Mouse (Mus musculus) limb, embryonic 11.5 days (tissue): ENCODE measurements around the gene Gm43552. TPM values are rescaled to one million over a fixed set of nuclear protein-coding genes. Genes with fewer than 3 reads are reported as not detected.
A peak's percentile ranks its signal among the peaks of the same experiment; 100 is the strongest.

Experiments
- ATAC-seq: fragments of 200-750 bp; cut with Nextera tagmentation; 2 replicates; pipeline ENCODE4 v1.8.0; 2017; ENCODE audit warnings: low read depth; ENCODE audit not compliant: insufficient number of reproducible peaks, low FRiP score, low TSS enrichment
- DNase-seq: peaks from one replicate; pipeline ENCODE4 v3.0.0-alpha.2; 2015; ENCODE audit warnings: low spot score
- H3K27ac ChIP-seq: fragments of 300-500 bp; sonication (generic); replicated peaks from 2 replicates; pipeline ENCODE4 v1.5.1; 2014; ENCODE audit warnings: low read depth, mild to moderate bottlenecking, low read length
- H3K27me3 ChIP-seq: fragments of 300-500 bp; sonication (generic); 2 replicates; pipeline ENCODE4 v1.6.1; 2014; ENCODE audit warnings: mild to moderate bottlenecking, low read length, mixed read lengths; ENCODE audit not compliant: control insufficient read depth, insufficient read depth
- H3K36me3 ChIP-seq: fragments of 300-500 bp; sonication (generic); 2 replicates; pipeline ENCODE4 v1.6.1; 2014; ENCODE audit warnings: mild to moderate bottlenecking, low read length, moderate library complexity, mixed read lengths; ENCODE audit not compliant: control insufficient read depth, insufficient read depth
- H3K4me1 ChIP-seq: fragments of 300-500 bp; sonication (generic); 2 replicates; pipeline ENCODE4 v1.6.1; 2014; ENCODE audit warnings: low read length, mixed read lengths; ENCODE audit not compliant: control insufficient read depth, insufficient read depth
- H3K4me2 ChIP-seq: fragments of 300-500 bp; sonication (generic); 2 replicates; pipeline ENCODE4 v1.6.1; 2014; ENCODE audit warnings: low read depth, mild to moderate bottlenecking, moderate library complexity; ENCODE audit not compliant: severe bottlenecking
- H3K4me3 ChIP-seq: fragments of 300-500 bp; sonication (generic); 2 replicates; pipeline ENCODE4 v1.5.1; 2014; ENCODE audit warnings: low read depth, low read length
- H3K9ac ChIP-seq: fragments of 300-500 bp; sonication (generic); 2 replicates; pipeline ENCODE4 v1.6.1; 2014; ENCODE audit warnings: mild to moderate bottlenecking, low read length
- H3K9me3 ChIP-seq: fragments of 300-500 bp; sonication (generic); 2 replicates; pipeline ENCODE4 v1.6.1; 2016; ENCODE audit warnings: low read length; ENCODE audit not compliant: control insufficient read depth
- WGBS: fragments of 180-500 bp; shearing (Covaris S2); extraction: QIAGEN DNeasy Blood & Tissue Kit; methylation state at CpG from one replicate; pipeline ENCODE4 v1.1.7; 2014; 5-methylcytosine and 5-hydroxymethylcytosine counted together
- polyA plus RNA-seq: library from polyadenylated mRNA; unstranded; fragments of >200 nt; fragmentation: Nextera tagmentation; extraction: Ambion mirVana; gene quantifications from 2 replicates; pipeline ENCODE4 v1.2.1, GENCODE M21; 2014

Gm43552 gene
- polyA plus RNA-seq, 1 experiment from 2014 or later, result not detected

- no peak for ATAC-seq
- DNase-seq, result no peak
- WGBS, result 90% methylated on average over 6 of the region's 6 CpGs
Measured at GRCm38 (mm10) chr5:65424215-65424614, 68.4 kb downstream of the Gm43552 start.

GRCm38 (mm10) chr5:65422803-65423202 is 69.8 kb downstream of the Gm43552 start:
- Histone ChIP-seq H3K27ac (no peak overlapping the region), H3K4me2 (no peak overlapping the region), H3K9ac (no peak overlapping the region), H3K36me3 (peaks cover 8% of the 10 kb centered on the region), H3K4me1 (no peaks in the 10 kb centered on the region), H3K27me3 (no peaks in the 10 kb centered on the region), H3K9me3 (no peaks in the 10 kb centered on the region), H3K4me3 (no peak overlapping the region)
- DNase-seq, result no peak
- 94% methylated on average over 8 of the region's 8 CpGs for WGBS
- ATAC-seq, result no peak

More at GRCm38 (mm10) chr5:65424215-65424614, 68.4 kb downstream of the Gm43552 start:
- Histone ChIP-seq H3K36me3 (peaks cover 8% of the 10 kb centered on the region; the same call in 1 of the 2 replicates), H3K4me3 (no peak overlapping the region), H3K27me3 (no peaks in the 10 kb centered on the region), H3K4me2 (no peak overlapping the region), H3K9me3 (no peaks in the 10 kb centered on the region), H3K4me1 (no peaks in the 10 kb centered on the region), H3K9ac (no peak overlapping the region), H3K27ac (no peak overlapping the region)

GRCm38 (mm10) chr5:65420822-65421221 is 71.8 kb downstream of the Gm43552 start:
- whole genome bisulfite sequencing, result 47% methylated on average over 6 of the region's 6 CpGs
- Histone ChIP-seq H3K27ac (no peak overlapping the region), H3K4me2 (no peak overlapping the region), H3K4me3 (no peak overlapping the region), H3K9ac (no peak overlapping the region), H3K4me1 (peaks cover 5% of the 10 kb centered on the region), H3K9me3 (no peaks in the 10 kb centered on the region), H3K27me3 (no peaks in the 10 kb centered on the region), H3K36me3 (peaks cover 13% of the 10 kb centered on the region)
- no peak for DNase-seq
- no peak for ATAC-seq

- WGBS, result 86% methylated on average over 10 of the region's 10 CpGs
- peaks cover 13% of the 10 kb centered on the region for H3K36me3 ChIP-seq
- no peak overlapping the region for H3K4me2 ChIP-seq
Measured at GRCm38 (mm10) chr5:65419136-65419535, 73.5 kb downstream of the Gm43552 start.

GRCm38 (mm10) chr5:65415653-65416458 is 76.8 kb downstream of the Gm43552 start:
- DNase-seq (peak; percentile 78), ATAC-seq (peak; percentile 67)
- Histone ChIP-seq H3K4me1 (peaks cover 6% of the 10 kb centered on the region), H3K4me2 (peak overlapping the region; percentile 20), H3K27ac (peak overlapping the region; percentile 88), H3K4me3 (no peak overlapping the region), H3K9ac (peak overlapping the region; percentile 61), H3K9me3 (no peaks in the 10 kb centered on the region), H3K27me3 (no peaks in the 10 kb centered on the region), H3K36me3 (peaks cover 6% of the 10 kb centered on the region)
- WGBS, result 16% methylated on average over 26 of the region's 26 CpGs

More at GRCm38 (mm10) chr5:65419136-65419535, 73.5 kb downstream of the Gm43552 start:
- no peak overlapping the region for H3K4me3 ChIP-seq
- no peaks in the 10 kb centered on the region for H3K9me3 ChIP-seq
- no peaks in the 10 kb centered on the region for H3K27me3 ChIP-seq
- H3K4me1 ChIP-seq, result peaks cover 6% of the 10 kb centered on the region
- ATAC-seq, result no peak
- H3K9ac ChIP-seq, result no peak overlapping the region
- H3K27ac ChIP-seq, result no peak overlapping the region
- DNase-seq, result no peak

GRCm38 (mm10) chr5:65407989-65408388 is 84.6 kb downstream of the Gm43552 start:
- H3K27me3 ChIP-seq, result no peaks in the 10 kb centered on the region
- H3K4me2 ChIP-seq, result no peak overlapping the region
- no peak overlapping the region for H3K4me3 ChIP-seq
- DNase-seq (no peak), ATAC-seq (no peak)
- H3K9me3 ChIP-seq, result no peaks in the 10 kb centered on the region
- H3K4me1 ChIP-seq, result no peaks in the 10 kb centered on the region
- peaks cover 2% of the 10 kb centered on the region; the same call in 1 of the 2 replicates for H3K36me3 ChIP-seq
- H3K27ac ChIP-seq, result no peak overlapping the region
- 60% methylated on average over 12 of the region's 12 CpGs for WGBS
- H3K9ac ChIP-seq, result no peak overlapping the region

- Histone ChIP-seq H3K9ac (no peak overlapping the region), H3K4me2 (no peak overlapping the region), H3K27me3 (no peaks in the 10 kb centered on the region), H3K4me3 (no peak overlapping the region), H3K27ac (no peak overlapping the region), H3K36me3 (peaks cover 6% of the 10 kb centered on the region; the same call in 1 of the 2 replicates), H3K9me3 (no peaks in the 10 kb centered on the region), H3K4me1 (no peaks in the 10 kb centered on the region)
- WGBS, result 36% methylated on average over 2 of the region's 2 CpGs
- ATAC-seq, result no peak
- DNase-seq, result peak; percentile 79
Measured at GRCm38 (mm10) chr5:65401251-65401994, 91.2 kb downstream of the Gm43552 start.

GRCm38 (mm10) chr5:65394425-65394824 is 98.2 kb downstream of the Gm43552 start:
- DNase-seq (no peak), ATAC-seq (no peak)
- no peaks in the 10 kb centered on the region for H3K27me3 ChIP-seq
- no peak overlapping the region for H3K4me3 ChIP-seq
- peaks cover 2% of the 10 kb centered on the region; the same call in 1 of the 2 replicates for H3K36me3 ChIP-seq
- WGBS, result 93% methylated on average over 7 of the region's 7 CpGs
- H3K9me3 ChIP-seq, result no peaks in the 10 kb centered on the region
- no peak overlapping the region for H3K27ac ChIP-seq
- H3K4me2 ChIP-seq, result no peak overlapping the region
- no peaks in the 10 kb centered on the region; the same call in 1 of the 2 replicates for H3K4me1 ChIP-seq
- no peak overlapping the region for H3K9ac ChIP-seq
